Mouse (Mus musculus) heart, postnatal 4 days (tissue): ENCODE measurements around the gene Gm43518. TPM values are rescaled to one million over a fixed set of nuclear protein-coding genes. Genes with fewer than 3 reads are reported as not detected.

Experiments
- DNase-seq: peaks from one replicate; pipeline ENCODE4 v3.0.0; 2021
- total RNA-seq, 2 experiments: library from RNA; stranded (reverse); gene quantifications; 2 replicates each; pipeline ENCODE4 v1.2.3; 2021

The Gm43518 gene
- total RNA-seq, result under 1 TPM in 1 of 2 experiments, not detected in 1; 0.62 TPM

- no peak for DNase-seq
Measured at GRCm38 (mm10) chr5:123927118-123927517, at the start of gene Gm43518. Gene Gm43518 (plus strand): TSS chr5:123927418.

- no peak for DNase-seq
Measured at GRCm38 (mm10) chr5:123878056-123878455, 49.2 kb upstream of the Gm43518 start.

GRCm38 (mm10) chr5:123879928-123880327, 47.3 kb upstream of the Gm43518 start, which contains the start of gene Hcar1:
Gene Hcar1 (minus strand): TSS chr5:123880020.
- peak; percentile 27 for DNase-seq

GRCm38 (mm10) chr5:123880778-123881177, 46.4 kb upstream of the Gm43518 start:
- no peak for DNase-seq

- no peak for DNase-seq
Measured at GRCm38 (mm10) chr5:123883891-123884290, 43.3 kb upstream of the Gm43518 start.

GRCm38 (mm10) chr5:123884332-123884731, 42.9 kb upstream of the Gm43518 start:
- DNase-seq, result no peak

- no peak for DNase-seq
Measured at GRCm38 (mm10) chr5:123886365-123886764, 40.9 kb upstream of the Gm43518 start.

GRCm38 (mm10) chr5:123890312-123890711, 36.9 kb upstream of the Gm43518 start:
- no peak for DNase-seq

- DNase-seq, result no peak
Measured at GRCm38 (mm10) chr5:123890987-123891386, 36.2 kb upstream of the Gm43518 start.

GRCm38 (mm10) chr5:123891669-123892068, 35.5 kb upstream of the Gm43518 start:
- DNase-seq, result peak; percentile 59

GRCm38 (mm10) chr5:123893520-123893919, 33.7 kb upstream of the Gm43518 start:
- no peak for DNase-seq

GRCm38 (mm10) chr5:123896395-123896794, 30.8 kb upstream of the Gm43518 start:
- DNase-seq, result no peak

- no peak for DNase-seq
Measured at GRCm38 (mm10) chr5:123897352-123897751, 29.9 kb upstream of the Gm43518 start.

GRCm38 (mm10) chr5:123904059-123904672, 23.1 kb upstream of the Gm43518 start:
- peak; percentile 12 for DNase-seq

GRCm38 (mm10) chr5:123906146-123906975, 20.9 kb upstream of the Gm43518 start:
- no peak for DNase-seq

- DNase-seq, result peak; percentile 100
Measured at GRCm38 (mm10) chr5:123906976-123907630, 20.1 kb upstream of the Gm43518 start, which contains the start of gene Denr. Gene Denr (plus strand): TSS chr5:123907175.

GRCm38 (mm10) chr5:123907631-123907977, 19.6 kb upstream of the Gm43518 start:
- no peak for DNase-seq

- no peak for DNase-seq
Measured at GRCm38 (mm10) chr5:123914852-123915251, 12.4 kb upstream of the Gm43518 start.

GRCm38 (mm10) chr5:123922112-123922511, 5.1 kb upstream of the Gm43518 start:
- DNase-seq, result no peak

GRCm38 (mm10) chr5:123930508-123930989, 3.3 kb downstream of the Gm43518 start, which contains the start of gene Ccdc62:
Gene Ccdc62 (plus strand): TSS chr5:123930679.
- DNase-seq, result peak; percentile 96

- no peak for DNase-seq
Measured at GRCm38 (mm10) chr5:123931131-123931530, 3.9 kb downstream of the Gm43518 start.

GRCm38 (mm10) chr5:123932927-123933326, 5.7 kb downstream of the Gm43518 start:
- no peak for DNase-seq

GRCm38 (mm10) chr5:123933556-123933955, 6.3 kb downstream of the Gm43518 start:
- no peak for DNase-seq
